Mouse (Mus musculus) small intestine, adult 2 months (tissue): ENCODE measurements around the gene Adrb1. TPM values are rescaled to one million over a fixed set of nuclear protein-coding genes. Genes with fewer than 3 reads are reported as not detected.
"Not testable (repeated sequence)": the region's sequence is repeated elsewhere in the genome, so short reads cannot be mapped to it uniquely, and the experiment has no call there.

Source experiments
- H3K27ac ChIP-seq: fragments of 200-500 bp; 2 replicates; pipeline ENCODE4 v1.5.1; 2012; ENCODE audit warnings: low read depth, low read length, control low read depth, inconsistent platforms; ENCODE audit not compliant: insufficient read depth
- H3K27me3 ChIP-seq: fragments of 200-500 bp; 2 replicates; pipeline ENCODE4 v1.6.1; 2012; ENCODE audit warnings: mild to moderate bottlenecking, moderate library complexity, low read length, inconsistent platforms; ENCODE audit not compliant: control insufficient read depth, insufficient read depth
- H3K36me3 ChIP-seq: fragments of 200-500 bp; 2 replicates; pipeline ENCODE4 v1.6.1; 2012; ENCODE audit warnings: mild to moderate bottlenecking, low read length, control low read depth, inconsistent platforms; ENCODE audit not compliant: control insufficient read depth, insufficient read depth
- H3K4me1 ChIP-seq: fragments of 200-500 bp; 2 replicates; pipeline ENCODE4 v1.6.1; 2012; ENCODE audit warnings: low read length, inconsistent platforms, mixed read lengths; ENCODE audit not compliant: control insufficient read depth, insufficient read depth, insufficient read length
- H3K4me3 ChIP-seq: fragments of 200-500 bp; 2 replicates; pipeline ENCODE4 v1.5.1; 2012; ENCODE audit warnings: low read depth, mild to moderate bottlenecking, control low read depth, inconsistent platforms, low read length, moderate library complexity
- CTCF ChIP-seq: fragments of 200-500 bp; IDR thresholded peaks from 2 replicates; pipeline ENCODE4 v1.5.1; 2012; ENCODE audit warnings: low read depth, mild to moderate bottlenecking, control low read depth, inconsistent platforms, low read length, moderate library complexity, mixed read lengths; ENCODE audit not compliant: insufficient replicate concordance, insufficient read length; ENCODE audit errors: extremely low read depth
- POLR2A ChIP-seq: fragments of 200-500 bp; IDR thresholded peaks from 2 replicates; pipeline ENCODE4 v1.6.1; 2012; ENCODE audit warnings: low read depth, mild to moderate bottlenecking, control low read depth, inconsistent platforms, low read length, moderate library complexity
- WGBS: fragments of 180-500 bp; shearing (Covaris S2); methylation state at CpG from one replicate; pipeline ENCODE4 v1.1.7; 2018; 5-methylcytosine and 5-hydroxymethylcytosine counted together
- polyA plus RNA-seq: library from polyadenylated mRNA; depleted of rRNA; stranded (reverse); fragments of >200 nt; gene quantifications from 2 replicates; pipeline ENCODE4 v1.2.3, GENCODE M21; 2012

The Adrb1 gene
- polyA plus RNA-seq, 1 experiment, result 3.1 TPM

DNA sequence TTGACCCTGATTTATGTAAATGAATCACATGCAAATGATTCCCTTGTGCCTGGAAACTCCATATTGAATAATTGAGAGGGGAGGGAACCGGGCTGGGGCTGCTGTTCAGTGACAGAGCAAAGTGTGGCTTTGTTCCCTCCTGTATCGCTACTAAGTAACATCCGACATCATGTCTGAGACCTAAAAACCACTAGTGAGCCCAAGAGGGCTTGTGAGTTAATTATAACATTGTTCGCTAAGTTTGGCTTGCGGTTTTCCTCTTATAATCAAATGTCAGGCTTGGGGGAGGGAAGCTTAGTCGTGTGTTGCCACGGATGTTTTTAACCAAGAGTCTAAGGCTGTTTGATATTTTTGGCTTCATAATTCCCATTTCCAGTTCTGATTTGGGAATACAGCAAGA is 50.2 kb downstream of the Adrb1 start:
- no peaks in the 10 kb centered on the region for H3K36me3 ChIP-seq
- no peak for TF ChIP-seq POLR2A
- TF ChIP-seq CTCF, result no peak
- H3K27me3 ChIP-seq, result no peaks in the 10 kb centered on the region
- no peak overlapping the region for H3K4me3 ChIP-seq
- WGBS, result 81% methylated on average over 7 of the region's 7 CpGs
- H3K4me1 ChIP-seq, result peaks cover 11% of the 10 kb centered on the region
- 0 out of 2 replicates have a peak overlapping the region, but pooled peaks have one; percentile 20 for H3K27ac ChIP-seq

DNA sequence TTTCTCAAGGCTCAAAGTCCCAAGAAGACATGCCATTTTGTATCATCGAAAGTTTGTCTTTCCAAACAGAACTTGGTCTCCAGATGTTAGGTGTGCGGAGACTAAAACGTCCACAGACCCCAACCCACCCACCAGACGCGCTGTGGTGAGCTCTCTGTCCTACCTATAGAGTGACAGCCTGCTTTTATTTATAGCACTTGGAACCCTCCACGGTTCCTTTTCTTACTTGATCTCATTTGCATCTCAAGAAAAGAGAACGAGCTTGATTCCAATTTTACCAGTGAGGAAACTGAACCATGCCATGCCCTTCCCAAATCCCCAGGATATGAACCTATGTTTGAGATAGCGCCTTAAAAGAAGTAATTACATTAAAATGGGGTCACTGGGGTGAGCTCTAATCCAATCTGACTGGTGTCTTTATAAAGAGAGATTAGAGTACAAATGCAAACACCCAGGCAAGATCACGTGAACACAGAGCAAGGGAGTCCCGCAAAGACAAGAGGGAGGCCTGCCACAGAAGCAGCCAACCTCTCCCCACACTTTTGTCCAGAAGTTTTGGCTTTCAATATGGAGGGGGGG is 51.5 kb downstream of the Adrb1 start:
- Histone ChIP-seq H3K4me1 (peaks cover 11% of the 10 kb centered on the region), H3K36me3 (no peaks in the 10 kb centered on the region), H3K27me3 (no peaks in the 10 kb centered on the region), H3K27ac (no peak overlapping the region), H3K4me3 (no peak overlapping the region)
- TF ChIP-seq POLR2A (no peak), CTCF (no peak)
- 47% methylated on average over 10 of the region's 10 CpGs for WGBS

DNA sequence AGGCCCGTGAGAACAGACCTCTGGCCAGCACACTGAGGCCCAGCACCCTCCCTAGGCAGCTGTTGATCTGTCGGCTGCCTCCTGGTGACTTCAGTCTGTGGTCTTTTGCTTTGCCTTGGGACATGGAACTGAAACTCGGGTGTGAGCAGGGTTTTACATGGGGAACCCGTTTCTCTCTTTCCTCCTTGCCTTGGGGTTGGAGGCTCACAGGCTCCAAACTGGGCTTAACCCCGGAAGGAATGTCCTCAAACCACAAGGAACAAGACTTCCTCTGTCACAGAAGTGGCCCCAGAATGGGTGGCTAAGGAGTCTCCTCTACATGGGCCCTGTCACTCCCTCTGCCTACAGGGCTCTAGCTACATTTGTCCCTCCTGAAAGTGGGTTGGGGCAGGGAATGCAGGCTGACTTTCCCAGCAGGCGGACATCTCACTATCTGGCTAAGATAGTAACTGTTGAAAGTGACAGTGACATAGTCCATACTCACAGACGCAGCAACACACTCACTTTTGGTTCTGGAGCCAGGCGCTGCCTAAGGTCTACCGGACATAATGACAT is 52.5 kb downstream of the Adrb1 start:
- WGBS, result 46% methylated on average over 9 of the region's 9 CpGs
- Histone ChIP-seq H3K27ac (no peak overlapping the region), H3K36me3 (no peaks in the 10 kb centered on the region), H3K4me3 (no peak overlapping the region), H3K4me1 (peaks cover 11% of the 10 kb centered on the region), H3K27me3 (no peaks in the 10 kb centered on the region)
- TF ChIP-seq POLR2A (no peak; the same call in 1 of the 2 replicates), CTCF (no peak)

DNA sequence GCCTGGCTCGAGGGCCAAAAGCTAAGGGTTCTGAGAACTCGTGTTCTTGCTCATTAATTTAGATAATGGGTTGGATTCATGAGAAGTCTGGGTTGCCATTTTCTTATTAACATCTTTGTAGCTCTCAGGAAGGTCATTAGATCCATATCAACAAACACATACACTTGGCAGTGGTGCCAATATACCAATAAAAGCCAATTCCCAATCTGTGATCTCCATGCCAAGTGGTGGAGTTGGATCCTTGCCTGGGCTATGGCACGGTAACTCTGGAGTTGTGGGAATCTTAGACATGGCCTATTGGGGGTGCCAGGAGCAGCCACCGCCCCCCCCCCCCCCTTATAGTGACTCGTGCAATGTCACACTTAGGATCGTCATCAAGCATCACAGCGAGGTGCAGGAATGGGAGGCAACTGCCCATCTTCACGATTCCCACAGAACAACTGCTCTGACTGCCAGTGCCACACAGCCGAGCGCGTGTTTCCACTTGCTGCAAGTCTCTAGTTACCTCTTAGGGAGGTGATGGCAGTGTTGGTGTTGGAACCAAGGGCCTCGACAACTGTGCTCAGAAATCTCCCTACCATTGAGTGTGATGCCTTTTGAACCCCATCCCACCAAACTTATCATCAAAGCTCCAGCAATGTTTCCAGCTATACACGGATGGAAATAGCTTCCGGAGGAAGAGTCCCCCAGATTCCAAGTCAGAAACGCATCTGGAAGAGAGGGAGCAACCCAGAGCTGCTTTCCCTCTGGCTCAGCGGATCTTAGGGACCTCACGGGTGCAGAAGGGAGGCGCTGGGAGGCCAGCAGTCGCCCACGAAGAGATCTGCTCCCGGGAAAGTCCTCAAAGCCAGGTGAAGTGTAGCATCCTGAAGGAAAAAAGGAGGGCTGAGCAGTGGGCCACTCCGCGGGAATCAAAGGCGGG is 53.2 kb downstream of the Adrb1 start:
- H3K36me3 ChIP-seq, result no peaks in the 10 kb centered on the region
- H3K27me3 ChIP-seq, result no peaks in the 10 kb centered on the region
- WGBS, result 26% methylated on average over 24 of the region's 24 CpGs
- TF ChIP-seq CTCF (no peak), POLR2A (no peak)
- H3K4me1 ChIP-seq, result peaks cover 11% of the 10 kb centered on the region
- H3K27ac ChIP-seq, result no peak overlapping the region
- no peak overlapping the region for H3K4me3 ChIP-seq

DNA sequence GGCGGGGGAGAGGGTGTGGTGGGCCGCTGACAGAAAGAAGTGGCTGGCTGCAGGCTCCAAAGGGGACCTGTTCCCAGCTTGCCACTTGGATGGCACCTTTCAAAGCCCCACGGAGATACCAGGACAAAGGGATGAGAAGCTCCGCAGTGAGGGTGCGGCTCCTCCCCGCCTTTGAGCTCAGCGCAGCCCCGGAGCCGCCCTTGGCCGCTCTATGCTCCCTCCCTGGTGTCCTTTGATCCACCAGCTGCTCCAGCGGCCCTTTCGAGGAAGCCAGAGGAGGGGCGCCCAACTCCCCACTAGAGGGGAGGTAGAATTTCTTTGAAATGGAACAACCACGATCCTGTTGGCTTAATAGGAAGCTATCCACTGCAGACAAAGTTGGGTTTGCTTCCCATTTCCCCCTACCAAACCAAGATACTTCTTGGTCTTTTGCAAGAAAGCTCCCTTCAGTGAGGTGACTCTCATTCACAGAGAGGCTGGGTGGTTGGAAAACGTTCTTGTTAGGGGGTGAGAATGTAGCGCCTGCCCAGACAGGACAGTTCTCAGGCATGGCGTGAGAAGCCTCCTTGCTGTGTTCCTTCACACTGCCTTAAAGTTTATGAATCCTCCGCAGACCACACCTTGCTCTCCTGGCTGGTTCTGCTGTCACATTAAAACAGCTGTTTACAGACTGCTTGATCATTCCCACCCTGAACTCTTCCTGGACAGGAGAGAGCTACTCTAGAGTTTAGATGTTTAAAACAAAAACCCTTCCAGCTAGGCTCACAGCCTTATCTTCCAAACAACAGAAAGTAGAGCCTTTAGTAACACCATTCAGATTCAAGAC is 54.1 kb downstream of the Adrb1 start:
- Histone ChIP-seq H3K4me1 (peaks cover 11% of the 10 kb centered on the region), H3K27ac (no peak overlapping the region), H3K4me3 (no peak overlapping the region), H3K27me3 (no peaks in the 10 kb centered on the region), H3K36me3 (no peaks in the 10 kb centered on the region)
- no peak for TF ChIP-seq CTCF
- TF ChIP-seq POLR2A, result no peak
- 10% methylated on average over 18 of the region's 18 CpGs for WGBS

DNA sequence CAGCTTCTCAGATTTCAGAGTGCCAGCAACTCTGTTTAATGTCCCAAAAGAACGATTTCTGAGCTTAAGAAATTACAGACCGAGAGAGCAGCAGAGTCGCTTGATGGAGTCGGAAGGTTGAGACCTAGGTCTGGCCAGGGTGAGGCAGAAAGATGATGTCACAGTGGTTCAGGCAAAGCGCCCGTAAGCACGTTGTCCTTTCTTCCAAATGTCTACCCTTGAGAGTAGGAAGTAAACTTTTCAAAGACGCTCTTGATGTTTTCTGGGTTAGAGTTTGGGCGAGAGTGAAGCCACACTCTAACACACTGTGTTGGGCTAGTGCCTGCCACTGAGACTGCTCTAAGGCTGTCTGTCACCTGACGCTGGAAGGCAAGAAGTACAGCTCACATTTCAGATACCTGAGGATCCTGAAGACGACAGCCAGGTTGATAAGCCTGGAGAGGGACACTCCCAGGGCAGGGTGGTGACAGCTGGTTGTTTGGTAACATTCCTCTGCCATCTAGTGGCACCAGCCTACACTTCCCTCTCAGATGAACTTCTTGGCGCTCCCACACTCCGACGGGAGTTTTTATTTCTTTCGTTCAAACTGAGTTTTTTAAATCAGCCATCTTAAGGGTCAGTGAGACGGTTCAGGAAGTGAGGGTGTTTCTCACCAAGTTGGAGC is 54.9 kb downstream of the Adrb1 start:
- 15% methylated on average over 16 of the region's 16 CpGs for WGBS
- TF ChIP-seq CTCF (peak; percentile 83; the same call in 1 of the 2 replicates), POLR2A (no peak)
- Histone ChIP-seq H3K36me3 (no peaks in the 10 kb centered on the region), H3K27me3 (no peaks in the 10 kb centered on the region), H3K27ac (no peak overlapping the region), H3K4me3 (0 out of 2 replicates have a peak overlapping the region, but pooled peaks have one; percentile 2), H3K4me1 (peaks cover 11% of the 10 kb centered on the region)

DNA sequence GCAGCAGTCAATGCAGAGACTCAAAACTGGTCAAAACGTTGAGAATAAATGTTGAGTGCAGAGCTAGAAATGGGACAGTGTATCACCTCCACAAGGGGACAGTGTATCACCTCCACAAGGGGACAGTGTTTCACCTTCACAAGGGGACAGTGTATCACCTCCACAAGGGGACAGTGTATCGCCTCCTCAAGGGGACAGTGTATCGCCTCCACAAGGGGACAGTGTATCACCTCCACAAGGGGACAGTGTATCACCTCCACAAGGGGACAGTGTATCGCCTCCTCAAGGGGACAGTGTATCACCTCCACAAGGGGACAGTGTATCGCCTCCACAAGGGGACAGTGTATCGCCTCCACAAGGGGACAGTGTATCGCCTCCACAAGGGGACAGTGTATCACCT is 56.5 kb downstream of the Adrb1 start:
- not testable (repeated sequence) for H3K27me3 ChIP-seq, H3K4me1 ChIP-seq, H3K36me3 ChIP-seq, H3K4me3 ChIP-seq, H3K27ac ChIP-seq
- 94% methylated on average over 7 of the region's 7 CpGs for WGBS
